Mouse (Mus musculus) limb, embryonic 11.5 days (tissue): ENCODE measurements at regions not wholly inside any gene's neighbourhood (a gene's known extent, or its start where the extent isn't known, plus 50 kb on each side); places are given as distances from the start of the nearest gene placed in this dataset.

Experiments used
- ATAC-seq: fragments of 200-750 bp; cut with Nextera tagmentation; 2 replicates; pipeline ENCODE4 v1.8.0; 2017; ENCODE audit warnings: low read depth; ENCODE audit not compliant: insufficient number of reproducible peaks, low FRiP score, low TSS enrichment
- DNase-seq: peaks from one replicate; pipeline ENCODE4 v3.0.0-alpha.2; 2015; ENCODE audit warnings: low spot score
- H3K27ac ChIP-seq: fragments of 300-500 bp; sonication (generic); replicated peaks from 2 replicates; pipeline ENCODE4 v1.5.1; 2014; ENCODE audit warnings: low read depth, mild to moderate bottlenecking, low read length
- H3K27me3 ChIP-seq: fragments of 300-500 bp; sonication (generic); 2 replicates; pipeline ENCODE4 v1.6.1; 2014; ENCODE audit warnings: mild to moderate bottlenecking, low read length, mixed read lengths; ENCODE audit not compliant: control insufficient read depth, insufficient read depth
- H3K36me3 ChIP-seq: fragments of 300-500 bp; sonication (generic); 2 replicates; pipeline ENCODE4 v1.6.1; 2014; ENCODE audit warnings: mild to moderate bottlenecking, low read length, moderate library complexity, mixed read lengths; ENCODE audit not compliant: control insufficient read depth, insufficient read depth
- H3K4me1 ChIP-seq: fragments of 300-500 bp; sonication (generic); 2 replicates; pipeline ENCODE4 v1.6.1; 2014; ENCODE audit warnings: low read length, mixed read lengths; ENCODE audit not compliant: control insufficient read depth, insufficient read depth
- H3K4me2 ChIP-seq: fragments of 300-500 bp; sonication (generic); 2 replicates; pipeline ENCODE4 v1.6.1; 2014; ENCODE audit warnings: low read depth, mild to moderate bottlenecking, moderate library complexity; ENCODE audit not compliant: severe bottlenecking
- H3K4me3 ChIP-seq: fragments of 300-500 bp; sonication (generic); 2 replicates; pipeline ENCODE4 v1.5.1; 2014; ENCODE audit warnings: low read depth, low read length
- H3K9ac ChIP-seq: fragments of 300-500 bp; sonication (generic); 2 replicates; pipeline ENCODE4 v1.6.1; 2014; ENCODE audit warnings: mild to moderate bottlenecking, low read length
- H3K9me3 ChIP-seq: fragments of 300-500 bp; sonication (generic); 2 replicates; pipeline ENCODE4 v1.6.1; 2016; ENCODE audit warnings: low read length; ENCODE audit not compliant: control insufficient read depth
- whole genome bisulfite sequencing: fragments of 180-500 bp; shearing (Covaris S2); extraction: QIAGEN DNeasy Blood & Tissue Kit; methylation state at CpG from one replicate; pipeline ENCODE4 v1.1.7; 2014; 5-methylcytosine and 5-hydroxymethylcytosine counted together

GRCm38 (mm10) chr1:75706126-75706525 is 160.1 kb downstream of the Slc4a3 start:
- Histone ChIP-seq H3K9ac (no peak overlapping the region), H3K9me3 (no peaks in the 10 kb centered on the region), H3K27ac (no peak overlapping the region), H3K27me3 (no peaks in the 10 kb centered on the region), H3K36me3 (no peaks in the 10 kb centered on the region), H3K4me1 (no peaks in the 10 kb centered on the region), H3K4me3 (no peak overlapping the region), H3K4me2 (no peak overlapping the region)
- WGBS, result 73% methylated on average over 9 of the region's 9 CpGs
- DNase-seq (no peak), ATAC-seq (no peak)

GRCm38 (mm10) chr1:75723431-75723830 is 177.4 kb downstream of the Slc4a3 start:
- no peaks in the 10 kb centered on the region for H3K27me3 ChIP-seq
- no peak overlapping the region for H3K9ac ChIP-seq
- no peak overlapping the region for H3K27ac ChIP-seq
- H3K36me3 ChIP-seq, result no peaks in the 10 kb centered on the region
- WGBS, result 83% methylated on average over 5 of the region's 5 CpGs
- no peak overlapping the region for H3K4me2 ChIP-seq
- DNase-seq (no peak), ATAC-seq (no peak)
- H3K4me1 ChIP-seq, result no peaks in the 10 kb centered on the region
- H3K9me3 ChIP-seq, result no peaks in the 10 kb centered on the region
- H3K4me3 ChIP-seq, result no peak overlapping the region

GRCm38 (mm10) chr1:75725329-75725728 is 179.3 kb downstream of the Slc4a3 start:
- Histone ChIP-seq H3K36me3 (no peaks in the 10 kb centered on the region), H3K27me3 (no peaks in the 10 kb centered on the region), H3K4me2 (no peak overlapping the region), H3K4me1 (no peaks in the 10 kb centered on the region), H3K27ac (no peak overlapping the region), H3K9me3 (no peaks in the 10 kb centered on the region), H3K4me3 (no peak overlapping the region), H3K9ac (no peak overlapping the region)
- no peak for ATAC-seq
- 54% methylated on average over 2 of the region's 2 CpGs for WGBS
- no peak for DNase-seq

- ATAC-seq (no peak), DNase-seq (no peak)
- H3K4me2 ChIP-seq, result no peak overlapping the region
- no peak overlapping the region for H3K27ac ChIP-seq
- no peaks in the 10 kb centered on the region for H3K36me3 ChIP-seq
- H3K27me3 ChIP-seq, result no peaks in the 10 kb centered on the region
- H3K4me1 ChIP-seq, result peaks cover 4% of the 10 kb centered on the region; the same call in 1 of the 2 replicates
- WGBS, result 70% methylated on average over 2 of the region's 2 CpGs
- no peaks in the 10 kb centered on the region for H3K9me3 ChIP-seq
- H3K4me3 ChIP-seq, result no peak overlapping the region
- no peak overlapping the region for H3K9ac ChIP-seq
Observed at GRCm38 (mm10) chr1:75728859-75729258, 182.8 kb downstream of the Slc4a3 start.

GRCm38 (mm10) chr1:75733791-75734190 is 187.7 kb downstream of the Slc4a3 start:
- H3K9ac ChIP-seq, result no peak overlapping the region
- no peak for ATAC-seq
- no peak overlapping the region for H3K4me3 ChIP-seq
- no peak for DNase-seq
- no peaks in the 10 kb centered on the region for H3K9me3 ChIP-seq
- 44% methylated on average over 4 of the region's 4 CpGs for WGBS
- H3K4me1 ChIP-seq, result peaks cover 4% of the 10 kb centered on the region; the same call in 1 of the 2 replicates
- no peaks in the 10 kb centered on the region for H3K27me3 ChIP-seq
- no peaks in the 10 kb centered on the region for H3K36me3 ChIP-seq
- H3K4me2 ChIP-seq, result no peak overlapping the region
- no peak overlapping the region for H3K27ac ChIP-seq

- no peaks in the 10 kb centered on the region for H3K36me3 ChIP-seq
- no peak overlapping the region for H3K4me3 ChIP-seq
- H3K9me3 ChIP-seq, result no peaks in the 10 kb centered on the region
- H3K27ac ChIP-seq, result no peak overlapping the region
- H3K4me1 ChIP-seq, result no peaks in the 10 kb centered on the region
- DNase-seq, result no peak
- ATAC-seq, result no peak
- WGBS, result 25% methylated on average over 5 of the region's 5 CpGs
- no peak overlapping the region for H3K4me2 ChIP-seq
- H3K27me3 ChIP-seq, result no peaks in the 10 kb centered on the region
- no peak overlapping the region for H3K9ac ChIP-seq
Observed at GRCm38 (mm10) chr1:75738651-75739050, 192.6 kb downstream of the Slc4a3 start.

- H3K4me1 ChIP-seq, result no peaks in the 10 kb centered on the region
- no peak overlapping the region for H3K9ac ChIP-seq
- ATAC-seq (no peak), DNase-seq (no peak)
- H3K27ac ChIP-seq, result no peak overlapping the region
- no peaks in the 10 kb centered on the region for H3K36me3 ChIP-seq
- no peak overlapping the region for H3K4me3 ChIP-seq
- H3K27me3 ChIP-seq, result no peaks in the 10 kb centered on the region
- H3K4me2 ChIP-seq, result no peak overlapping the region
- H3K9me3 ChIP-seq, result no peaks in the 10 kb centered on the region
- 53% methylated on average over 10 of the region's 10 CpGs for whole genome bisulfite sequencing
Observed at GRCm38 (mm10) chr1:75749665-75750221, 203.7 kb downstream of the Slc4a3 start.

- no peak overlapping the region for H3K4me2 ChIP-seq
- no peak overlapping the region for H3K4me3 ChIP-seq
- no peak for DNase-seq
- H3K36me3 ChIP-seq, result no peaks in the 10 kb centered on the region
- peaks cover 17% of the 10 kb centered on the region for H3K4me1 ChIP-seq
- WGBS, result 31% methylated on average over 5 of the region's 5 CpGs
- no peaks in the 10 kb centered on the region for H3K27me3 ChIP-seq
- no peak for ATAC-seq
- H3K9me3 ChIP-seq, result no peaks in the 10 kb centered on the region
- H3K27ac ChIP-seq, result peak overlapping the region; percentile 63
- H3K9ac ChIP-seq, result no peak overlapping the region; the same call in none of the 2 replicates
Observed at GRCm38 (mm10) chr1:75772131-75772530, 226.1 kb downstream of the Slc4a3 start.

GRCm38 (mm10) chr1:75773014-75773413 is 226.9 kb downstream of the Slc4a3 start:
- peaks cover 17% of the 10 kb centered on the region for H3K4me1 ChIP-seq
- no peaks in the 10 kb centered on the region for H3K27me3 ChIP-seq
- DNase-seq (peak; percentile 66), ATAC-seq (no peak)
- no peak overlapping the region for H3K4me2 ChIP-seq
- H3K9me3 ChIP-seq, result no peaks in the 10 kb centered on the region
- no peaks in the 10 kb centered on the region for H3K36me3 ChIP-seq
- H3K9ac ChIP-seq, result no peak overlapping the region
- H3K4me3 ChIP-seq, result no peak overlapping the region
- WGBS, result 15% methylated on average over 5 of the region's 5 CpGs
- peak overlapping the region; percentile 63 for H3K27ac ChIP-seq
